Mouse (Mus musculus): ENCODE measurements around the gene Nrk.

GRCm38 (mm10) chrX:138978501-138978900 is 64.3 kb downstream of the Nrk start:
- TF ChIP-seq POLR2A (IDR thresholded peaks at IDR 0.05; ENCODE audit: borderline replicate concordance, low read depth, low read length): no peak
- TF ChIP-seq CTCF (IDR thresholded peaks at IDR 0.05; ENCODE audit: low read depth, low read length): no peak

All from bone marrow macrophage, adult 2 months (primary cell).